Mouse (Mus musculus) frontal cortex, adult 2 months (tissue): ENCODE results near the gene Arhgap24. TPM values are rescaled to one million over a fixed set of nuclear protein-coding genes. Genes with fewer than 3 reads are reported as not detected.

Experiments
- DNase-seq, 2 experiments: peaks; one replicate each; pipeline ENCODE4 v3.0.0; 2022; ENCODE audit warnings: low spot score in 1 of 2; ENCODE audit errors: extremely low spot score in 1 of 2
- polyA plus RNA-seq: library from polyadenylated mRNA; depleted of rRNA; stranded (reverse); fragments of >200 nt; gene quantifications from 2 replicates; pipeline ENCODE4 v1.2.3, GENCODE M21; 2012

Gene Arhgap24
- polyA plus RNA-seq, 1 experiment: 6.2 TPM

DNA sequence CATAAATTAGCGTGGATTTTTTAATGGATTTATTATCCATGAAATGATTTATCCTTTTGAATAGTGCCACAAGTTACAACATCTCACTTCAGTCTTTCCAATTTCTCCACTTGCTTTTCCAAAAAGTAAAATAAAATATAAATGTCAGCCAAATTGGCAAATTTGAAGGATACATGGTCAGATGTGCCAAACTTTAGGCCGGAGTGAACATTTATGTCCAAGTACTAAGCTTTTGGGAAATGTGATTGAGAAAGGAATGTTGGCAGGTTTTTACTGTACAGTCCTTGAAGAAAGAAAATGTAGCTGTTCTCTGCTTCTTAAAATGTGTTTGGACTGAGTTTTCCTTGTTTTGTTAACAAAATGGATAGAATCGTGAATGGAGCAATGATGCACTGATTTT lies 185.7 kb downstream of the Arhgap24 start:
- DNase-seq: no peak

DNA sequence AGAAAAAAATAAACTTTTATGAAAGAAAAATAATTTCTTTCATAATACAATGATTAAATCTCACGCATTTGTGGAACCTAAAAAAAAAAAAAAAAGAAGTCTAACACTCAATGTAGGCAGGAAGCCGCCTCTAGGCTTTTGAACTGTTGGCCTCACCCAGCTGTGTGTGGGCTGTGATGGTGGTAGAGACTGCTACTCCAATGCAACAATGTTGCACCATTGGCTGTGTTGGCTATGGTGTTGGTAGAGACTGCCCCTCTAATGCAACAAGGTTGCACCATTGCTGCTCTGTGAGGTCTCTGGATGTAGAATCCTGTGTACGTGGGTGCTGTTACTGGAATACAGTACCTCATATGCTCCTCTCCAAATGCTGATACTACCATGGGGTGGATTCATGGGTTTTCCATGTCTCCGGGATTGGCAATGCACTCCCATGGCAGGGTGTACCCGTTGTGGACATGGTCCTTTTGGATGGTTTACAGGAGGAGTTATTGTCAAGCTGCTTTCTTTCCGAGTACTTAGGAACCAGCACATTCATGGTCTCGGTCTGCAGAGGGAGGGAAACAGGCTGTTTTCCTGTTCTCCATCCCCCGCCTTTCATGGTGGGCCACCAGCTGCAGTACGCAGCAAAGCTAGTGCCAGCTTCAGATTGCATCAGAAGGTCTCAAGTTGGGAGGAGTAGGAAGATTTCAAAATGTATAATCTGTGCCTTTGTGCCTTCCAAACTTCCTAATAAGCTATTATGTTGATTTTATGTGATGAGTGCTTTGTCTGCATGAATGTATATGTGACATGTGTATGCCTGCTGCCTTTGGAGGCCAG lies 186.8 kb downstream of the Arhgap24 start:
- DNase-seq: no peak

DNA sequence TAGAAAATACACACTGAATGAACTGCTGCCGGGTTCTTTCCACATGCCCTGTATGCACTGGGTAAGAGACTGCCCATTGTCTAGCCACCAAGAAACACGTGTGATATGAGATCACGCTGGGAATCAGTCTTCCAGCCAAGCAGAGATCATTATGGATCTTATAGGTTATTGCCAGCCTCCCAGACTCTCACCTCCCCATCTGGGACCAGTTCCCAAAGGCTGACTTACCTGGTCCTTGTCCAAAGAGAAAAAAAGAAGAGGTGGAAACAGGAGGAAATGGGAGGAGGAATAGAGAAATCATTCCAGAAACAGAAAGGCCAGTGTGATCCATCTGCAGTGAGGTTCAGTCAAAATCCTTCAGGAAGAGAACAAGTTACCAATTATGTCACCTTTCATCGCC lies 189.0 kb downstream of the Arhgap24 start:
- DNase-seq: no peak

DNA sequence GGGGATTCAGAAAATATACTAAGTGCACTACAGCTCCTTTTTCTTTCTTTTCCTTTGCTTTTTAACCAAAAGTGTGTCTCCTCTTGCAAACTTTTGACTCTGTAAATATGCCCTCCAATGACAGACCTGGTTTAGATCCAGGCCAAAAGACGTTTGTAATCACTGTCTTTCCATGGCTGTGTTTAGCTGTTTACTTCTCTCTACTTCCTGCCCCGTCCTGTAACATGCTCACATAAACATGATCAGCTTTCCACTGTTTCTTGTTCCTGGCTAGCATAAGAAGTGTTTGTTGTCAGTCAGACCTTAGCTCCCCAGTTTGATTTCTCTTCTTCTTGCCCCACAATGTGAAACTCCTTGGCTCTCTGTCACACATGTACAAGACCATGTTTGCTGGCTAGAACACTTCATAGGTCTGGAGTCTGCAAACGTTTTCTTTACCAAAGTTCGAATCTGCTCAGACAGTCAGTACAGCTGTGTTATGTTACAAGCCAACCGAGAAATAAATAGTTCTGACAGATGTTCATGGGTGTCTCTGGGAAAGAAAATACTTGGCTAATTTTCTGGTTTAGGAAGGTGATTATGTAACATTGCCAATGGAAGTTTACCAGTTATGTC lies 189.6 kb downstream of the Arhgap24 start:
- no peak for DNase-seq

DNA sequence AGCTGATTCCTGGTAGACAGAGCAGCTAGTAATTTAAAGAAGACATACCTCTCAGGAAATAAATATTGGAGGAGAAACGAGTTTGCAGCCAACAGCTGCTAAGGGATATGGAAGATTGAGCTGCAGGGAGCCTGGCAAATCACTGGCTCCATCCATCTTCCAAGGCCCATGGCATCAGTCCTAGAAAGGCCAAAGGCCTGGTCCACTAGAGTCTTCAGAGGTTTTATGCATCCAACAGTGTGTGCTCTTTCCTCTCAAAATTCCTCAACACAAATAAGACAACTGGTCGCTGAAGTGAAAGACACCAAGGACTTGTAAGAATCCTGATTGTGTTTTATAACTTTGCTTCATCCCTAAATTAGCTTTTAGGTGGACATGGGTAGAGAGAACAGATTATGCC lies 194.1 kb downstream of the Arhgap24 start:
- no peak for DNase-seq

DNA sequence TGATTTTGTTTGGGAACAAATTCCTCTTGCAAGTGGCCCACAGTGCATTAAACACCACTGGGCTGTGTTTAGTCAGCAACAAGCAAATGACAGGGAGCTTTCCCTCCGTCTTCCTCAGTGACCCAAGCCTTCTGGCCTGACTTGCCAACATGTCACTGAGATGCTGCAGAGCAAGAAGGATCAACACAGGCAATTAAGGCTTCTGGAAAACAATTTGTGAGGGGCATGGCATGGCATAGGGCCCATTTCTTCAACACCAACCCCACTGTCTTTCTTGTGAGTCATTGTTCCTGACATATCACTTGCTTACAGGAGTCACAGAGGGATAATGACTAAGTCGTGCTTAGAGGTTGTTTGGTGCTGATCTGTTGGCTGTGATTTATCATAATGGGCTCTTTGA lies 196.0 kb downstream of the Arhgap24 start:
- no peak for DNase-seq

DNA sequence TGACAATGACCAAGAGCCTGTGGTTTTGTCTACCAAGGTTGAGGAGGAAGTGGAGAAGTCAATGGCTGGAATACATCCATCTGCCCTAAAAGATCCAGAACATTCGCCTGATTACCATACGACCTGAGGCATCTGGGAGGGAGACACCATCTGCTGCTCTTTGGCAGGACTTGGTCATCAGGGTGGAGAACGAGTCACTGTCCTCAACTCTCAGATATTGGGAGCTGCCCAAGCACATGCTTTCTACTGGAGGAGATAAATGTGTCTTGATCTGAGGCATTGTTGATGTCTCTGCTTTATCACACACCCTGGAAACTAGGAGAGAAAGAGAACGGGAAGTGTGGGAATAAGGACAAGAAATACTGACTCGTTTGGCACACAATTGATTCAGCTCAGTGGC lies 206.5 kb downstream of the Arhgap24 start:
- no peak for DNase-seq

DNA sequence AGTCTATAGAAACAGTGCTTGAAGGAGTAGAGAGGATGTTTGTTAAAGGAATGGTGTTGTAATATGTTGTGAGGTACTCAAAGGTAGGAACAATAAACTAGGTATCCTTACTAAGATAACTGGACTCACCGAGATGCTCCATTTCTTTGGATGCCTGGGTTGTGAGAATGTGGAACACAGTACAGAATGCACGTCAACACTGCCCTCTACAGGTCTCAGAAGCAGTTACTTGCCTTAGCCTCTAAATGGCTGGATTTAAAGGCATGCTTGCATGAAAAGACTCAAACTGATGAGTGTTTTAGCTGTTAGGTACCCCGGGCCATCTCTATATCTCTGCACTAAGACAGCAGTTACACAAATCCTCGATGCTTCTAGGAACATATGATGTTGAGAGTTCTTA lies 211.3 kb downstream of the Arhgap24 start:
- DNase-seq: peak; percentile 33 to 89

DNA sequence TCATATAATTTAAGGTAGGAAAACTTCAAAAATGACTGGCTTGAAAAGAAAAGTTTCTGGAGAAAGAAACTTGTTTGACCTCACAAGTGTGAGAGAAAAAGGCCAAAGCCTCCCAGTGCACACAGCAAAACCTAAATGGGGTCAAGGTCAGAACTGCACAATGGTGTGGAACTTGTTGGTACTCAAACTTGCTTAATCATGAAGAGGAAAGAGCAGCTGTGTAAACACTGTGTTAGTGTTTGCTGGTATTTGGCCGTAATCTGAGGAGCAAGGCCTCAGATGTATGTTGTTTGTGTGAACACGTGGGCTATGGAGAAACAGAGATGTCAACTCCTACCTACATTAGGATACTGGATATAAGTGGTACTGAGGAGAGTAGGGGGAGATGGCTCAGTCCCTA lies 212.0 kb downstream of the Arhgap24 start:
- no peak for DNase-seq

DNA sequence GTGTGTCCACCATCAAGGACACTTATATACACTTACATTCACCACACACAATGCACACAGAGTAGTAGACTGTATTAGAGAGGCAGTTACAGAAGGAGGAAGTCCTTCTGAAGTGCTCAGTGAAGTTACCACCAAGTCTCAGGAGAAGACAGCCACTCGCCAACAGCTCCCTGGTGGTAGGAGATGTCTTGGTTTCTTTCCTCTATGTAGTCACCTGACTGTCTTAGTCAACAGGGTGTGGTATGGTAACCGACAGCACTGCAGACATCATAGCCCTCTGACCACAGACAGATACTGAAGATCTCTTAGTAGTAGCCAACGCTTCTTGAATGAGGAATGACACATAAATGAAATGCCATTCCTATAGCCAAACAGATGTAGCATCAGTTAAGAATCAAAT lies 212.7 kb downstream of the Arhgap24 start:
- DNase-seq: no peak

DNA sequence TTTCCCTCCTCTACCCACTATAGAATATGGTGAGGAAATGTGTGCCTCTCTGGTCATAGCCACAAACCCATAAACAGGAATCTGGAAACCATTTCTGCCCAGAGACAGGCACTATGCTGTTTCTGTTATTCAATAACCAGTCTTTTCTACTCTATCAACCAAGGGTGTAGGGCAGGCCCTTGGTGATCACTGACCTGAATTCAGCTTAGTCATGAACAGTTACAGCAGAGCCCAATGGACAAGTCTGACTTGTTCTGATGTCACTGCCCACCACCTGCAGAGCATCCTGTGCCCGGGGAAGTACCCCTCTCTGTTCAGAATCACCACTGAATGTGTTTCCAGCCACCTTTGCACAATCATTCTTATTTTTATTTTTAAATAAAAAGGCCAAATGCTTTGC lies 216.6 kb downstream of the Arhgap24 start:
- no peak for DNase-seq

DNA sequence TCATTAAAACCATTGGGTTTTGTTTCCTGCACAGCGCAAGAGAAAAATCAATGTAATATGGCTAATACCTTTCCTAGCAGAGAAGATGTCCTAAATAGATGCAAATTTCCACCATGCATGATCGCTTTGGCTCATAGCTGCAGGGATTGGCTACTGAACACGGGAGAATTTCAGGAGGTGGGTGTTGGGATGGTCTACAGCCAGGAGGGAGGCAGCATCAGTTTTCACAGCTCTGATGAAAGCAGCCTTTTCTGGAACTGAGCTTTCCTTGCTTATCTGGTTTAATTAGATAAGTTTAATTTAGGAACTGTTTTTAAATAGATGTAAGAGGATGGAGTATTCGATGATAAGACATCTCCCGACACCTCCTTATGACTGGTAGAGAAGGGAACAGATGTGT lies 217.2 kb downstream of the Arhgap24 start:
- peak; percentile 13 to 39 for DNase-seq

DNA sequence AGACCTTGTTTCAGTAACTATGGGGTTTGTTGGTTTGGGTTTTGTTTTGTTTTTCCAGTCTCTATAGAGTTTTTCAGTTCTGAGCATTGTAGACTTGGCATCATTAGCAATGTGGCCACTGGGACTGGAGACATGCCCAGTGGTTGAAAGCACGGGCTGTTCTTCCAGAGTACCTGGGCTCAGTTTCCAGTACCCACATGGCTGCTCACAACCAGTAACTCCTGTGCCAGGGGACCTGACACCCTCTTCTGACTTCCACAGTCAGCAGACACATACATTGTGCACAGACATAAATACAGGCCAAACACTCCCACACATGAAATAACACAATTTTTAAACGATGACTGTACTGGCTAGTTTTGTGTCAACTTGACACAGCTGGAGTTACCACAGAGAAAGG lies 217.7 kb downstream of the Arhgap24 start:
- no peak for DNase-seq

DNA sequence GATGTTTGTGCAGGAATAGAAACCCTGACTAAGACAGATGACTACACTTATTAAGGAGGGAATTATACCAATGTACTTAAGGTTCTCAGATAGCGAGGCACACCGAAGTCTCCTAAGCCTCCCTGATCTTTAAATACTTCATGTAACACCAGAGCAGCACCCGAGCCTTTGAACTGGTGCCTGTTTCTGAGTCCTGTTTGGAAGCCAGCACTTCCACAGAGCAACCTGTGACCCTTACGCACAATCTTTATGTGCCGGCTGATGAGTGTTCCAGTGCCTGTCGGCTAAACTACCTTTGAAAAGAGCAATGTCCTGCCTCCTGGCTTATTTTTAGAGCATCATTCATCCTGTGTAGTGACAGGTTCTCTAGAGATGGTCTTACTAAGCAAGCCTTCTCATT lies 221.4 kb downstream of the Arhgap24 start:
- no peak for DNase-seq

DNA sequence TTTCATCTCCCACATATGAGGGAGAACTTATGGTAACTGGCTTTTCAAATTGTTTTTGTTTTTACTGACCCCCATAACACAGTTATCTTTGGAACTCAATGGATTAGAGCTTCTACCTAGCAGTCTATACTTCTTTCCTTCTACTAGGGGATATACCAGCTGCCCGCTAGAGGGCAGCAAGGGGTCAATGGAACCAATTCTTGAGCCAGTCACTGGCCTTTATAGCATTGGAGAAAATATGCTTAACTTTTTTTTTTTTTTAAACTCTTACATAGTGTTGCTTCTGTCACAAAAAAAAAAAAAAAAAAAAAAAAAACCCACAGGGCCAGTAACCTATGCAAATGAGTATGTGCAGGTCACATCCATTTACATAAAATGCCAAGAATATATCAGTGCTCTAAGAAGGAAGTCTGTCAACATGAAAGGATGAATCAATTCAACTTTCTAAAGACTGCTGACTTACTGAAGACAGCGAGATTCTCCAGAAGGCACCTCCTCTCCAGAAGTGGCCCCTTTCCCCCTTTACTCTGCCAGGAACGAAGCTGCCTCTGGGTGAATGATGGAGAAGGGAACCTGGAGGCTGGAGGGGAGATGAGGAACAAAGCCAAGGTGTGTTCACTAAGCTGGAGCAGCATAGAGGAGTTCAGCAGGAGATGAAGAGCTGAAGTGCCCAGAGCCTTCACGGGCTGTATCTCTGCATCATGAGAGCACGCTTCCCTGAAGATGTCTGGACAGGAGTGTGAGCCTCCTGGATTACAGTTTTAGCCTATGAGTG lies 222.3 kb downstream of the Arhgap24 start:
- DNase-seq: peak; percentile 19 to 85

DNA sequence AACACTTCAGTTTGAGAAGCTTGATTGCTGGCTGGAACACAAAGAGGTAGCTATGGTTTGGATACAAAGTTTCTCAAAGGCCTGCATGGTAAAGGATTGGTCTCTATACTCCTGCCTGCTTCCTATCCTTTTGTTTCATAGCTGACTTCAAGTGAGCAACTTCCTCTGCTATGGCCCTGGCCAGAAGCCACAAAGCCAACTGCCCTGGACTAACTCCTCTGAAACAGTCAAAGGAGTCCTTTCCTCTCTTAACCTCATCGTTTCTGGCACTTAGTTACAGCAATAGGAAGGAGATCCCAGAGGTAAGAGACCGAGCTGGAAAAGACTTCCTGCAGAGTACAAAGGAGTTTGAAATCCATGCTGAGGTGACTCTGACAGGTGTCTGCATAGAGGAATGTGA lies 224.0 kb downstream of the Arhgap24 start:
- DNase-seq: no peak

DNA sequence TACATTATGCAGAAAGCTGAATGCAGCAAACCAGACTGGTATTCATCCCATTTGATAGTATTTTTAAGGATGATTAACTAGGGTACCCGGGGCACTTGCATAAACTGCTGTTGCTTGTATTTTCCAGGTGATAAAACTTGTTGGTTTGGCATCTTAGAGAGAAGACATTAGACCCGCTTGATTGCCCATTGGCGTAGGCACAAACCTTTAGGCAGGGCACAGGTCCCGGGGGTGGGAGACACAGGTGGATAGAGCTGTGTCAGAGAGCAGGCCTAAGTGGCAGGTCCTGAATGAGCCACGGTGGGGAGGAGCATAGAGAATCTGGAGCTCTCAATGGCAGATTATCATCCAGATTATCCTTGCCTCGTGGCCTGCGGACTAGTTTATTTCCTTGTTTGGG lies 229.1 kb downstream of the Arhgap24 start:
- DNase-seq: no peak

DNA sequence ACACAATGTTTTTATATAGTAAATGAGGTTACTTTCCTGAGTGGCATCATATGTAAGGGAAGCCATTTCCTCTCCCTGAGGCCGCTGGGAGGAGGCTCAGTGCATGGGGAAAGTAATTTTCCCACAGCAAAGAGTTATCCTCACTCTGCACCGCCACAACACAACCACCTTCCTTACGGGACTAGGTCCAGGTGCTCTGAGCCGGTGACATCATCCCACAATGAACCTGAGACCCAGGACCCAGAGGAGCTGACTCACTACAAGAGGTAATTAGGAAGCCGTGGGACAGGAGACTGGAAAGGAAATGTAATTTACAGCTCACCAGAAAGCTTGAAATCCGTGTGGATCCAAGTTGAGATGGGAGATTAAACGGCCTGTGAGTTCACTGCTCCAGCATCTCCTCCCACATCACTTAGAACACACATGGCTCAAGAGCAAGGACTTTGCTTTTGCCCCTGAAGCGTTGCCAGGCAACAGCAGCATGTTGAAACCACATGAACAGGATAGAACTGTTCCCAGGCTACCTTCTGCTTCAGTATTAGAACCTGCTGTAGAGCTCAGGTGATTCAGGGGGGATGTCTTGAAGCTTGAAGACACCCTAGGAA lies 238.3 kb downstream of the Arhgap24 start:
- no peak for DNase-seq

DNA sequence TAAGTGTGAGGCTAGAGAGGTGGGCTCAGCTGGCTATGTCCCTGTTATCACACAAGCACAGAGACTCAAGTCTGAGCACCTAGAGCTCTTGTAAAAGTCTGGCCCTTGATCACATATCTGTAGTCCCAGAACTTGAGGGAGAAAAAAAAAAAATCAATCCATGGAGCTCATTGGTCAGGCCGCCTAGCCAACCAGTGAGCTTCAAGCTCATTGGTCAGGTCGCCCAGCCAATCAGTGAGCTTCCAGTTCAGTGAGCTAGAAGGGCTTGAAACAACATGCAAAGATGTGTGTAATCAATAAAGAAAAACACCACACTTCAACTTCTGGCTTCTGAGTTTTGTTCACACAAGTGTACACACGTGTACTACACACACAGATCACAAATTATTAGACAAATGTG lies 242.4 kb downstream of the Arhgap24 start:
- DNase-seq: no peak

DNA sequence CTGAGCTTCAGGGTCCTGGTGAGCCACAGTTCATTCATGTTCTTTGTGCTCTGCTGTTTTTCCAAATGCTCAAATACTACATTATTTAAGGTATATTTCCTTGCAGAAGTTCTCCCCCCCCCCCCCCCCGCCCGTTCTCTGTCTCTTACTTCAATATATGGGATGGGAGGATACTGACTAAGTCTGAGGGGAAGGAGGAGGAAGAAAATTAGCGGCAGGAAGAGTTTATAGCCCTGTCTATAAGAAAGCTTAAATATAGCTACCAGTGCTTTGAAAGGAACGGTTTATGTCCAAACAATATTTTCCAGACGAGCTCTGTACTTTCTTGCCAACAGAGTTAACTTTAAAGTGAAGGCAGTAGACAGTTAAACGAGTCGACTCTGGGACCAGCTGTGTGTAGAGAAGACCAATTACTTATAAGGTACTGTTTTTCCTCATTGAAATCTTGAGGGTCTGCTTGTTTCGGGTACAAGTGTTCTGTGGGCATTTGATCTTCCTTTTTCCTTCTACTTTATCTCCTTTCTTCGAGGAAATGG lies 243.7 kb downstream of the Arhgap24 start:
- no peak for DNase-seq

DNA sequence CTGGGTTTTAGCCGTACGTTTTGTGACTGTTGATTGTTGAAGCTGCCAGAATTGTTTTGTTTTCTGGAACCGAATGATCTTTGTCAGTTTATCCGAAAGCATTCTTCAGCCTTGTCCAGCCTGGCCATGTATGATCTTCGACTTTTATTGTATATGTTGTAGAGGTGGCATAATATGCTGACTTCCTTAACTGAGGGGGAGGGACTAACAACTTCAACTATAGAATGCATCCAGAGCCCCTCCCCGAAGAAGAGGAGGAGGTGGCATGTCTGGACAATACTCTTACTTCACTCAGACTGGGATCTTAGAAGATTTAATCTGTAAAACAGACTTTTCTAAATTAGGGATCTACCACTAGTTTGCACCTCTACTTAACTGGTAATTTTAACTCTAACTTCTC lies 244.2 kb downstream of the Arhgap24 start:
- no peak for DNase-seq
